Mouse (Mus musculus) effector memory CD4-positive, alpha-beta T cell, adult 7 months (primary cell): ENCODE data around the gene Gm3594. TPM values are rescaled to one million over a fixed set of nuclear protein-coding genes. Genes with fewer than 3 reads are reported as not detected.

Source experiments
- polyA plus RNA-seq: library from polyadenylated mRNA; unstranded; fragments of 100-300 nt; shearing (Covaris generic); gene quantifications from one replicate; pipeline ENCODE4 v1.2.1, GENCODE M21; 2017

Gene Gm3594
- polyA plus RNA-seq: 0.39 TPM

GRCm38 (mm10) chr14:6444511-6444910 is at the start of gene Gm3594:
Gene Gm3594, minus strand, starts transcription at chr14:6444611.

GRCm38 (mm10) chr14:6412382-6412781 is 32.0 kb downstream of the Gm3594 start, which contains the start of gene Gm3591:
Gene Gm3591, minus strand, starts transcription at chr14:6412482.

GRCm38 (mm10) chr14:6390219-6390618 is 54.2 kb downstream of the Gm3594 start, which contains the start of gene Gm16440:
Gene Gm16440, minus strand, starts transcription at chr14:6390319.

Other genes starting within 250 kb of the Gm3594 start
- gene Gm21560, start 225.3 kb downstream of the Gm3594 start, polyA plus RNA-seq: not detected
- gene Gm3411, start 157.4 kb downstream of the Gm3594 start, polyA plus RNA-seq: not detected
- not detected for gene Gm21103, start 139.8 kb downstream of the Gm3594 start, polyA plus RNA-seq
- not detected for gene Gm3618, start 100.9 kb downstream of the Gm3594 start, polyA plus RNA-seq
- gene Gm16440, start 54.3 kb downstream of the Gm3594 start, polyA plus RNA-seq: not detected
- gene Gm3591, start 32.1 kb downstream of the Gm3594 start, polyA plus RNA-seq: not detected
- gene Gm8356, start 92.7 kb upstream of the Gm3594 start, polyA plus RNA-seq: not detected
- not detected for gene Gm3629, start 146.0 kb upstream of the Gm3594 start, polyA plus RNA-seq
- gene Gm3460, start 177.8 kb upstream of the Gm3594 start, polyA plus RNA-seq: 1.2 TPM
- gene Gm10251, start 239.6 kb upstream of the Gm3594 start, polyA plus RNA-seq: 0.29 TPM